ENCODE assay signal across 8 mouse cellular contexts in genomic region chr5:88722213-88722600, GRCm38 (mm10). TPM values are rescaled to one million over a fixed set of nuclear protein-coding genes. Genes with fewer than 3 reads are reported as not detected.
A peak's percentile ranks its signal among the peaks of the same experiment; 100 is the strongest.
DNase-seq lines count a peak whose midpoint lies in the region; ATAC-seq and TF ChIP-seq lines count a peak whose summit lies in the region.

No protein-coding gene starts in this region.

- DNase-seq in lung, adult 2 months: no peak
- no peak for DNase-seq in lung, postnatal 4 days
- DNase-seq in lung, postnatal 0 days (ENCODE audit: low spot score): peak; percentile 16
- DNase-seq in testis, postnatal 10 days (ENCODE audit: low spot score): peak; percentile 61
- DNase-seq in layer of hippocampus, postnatal 36 days: no peak

- no peaks in the 10 kb centered on the region for H3K9me3 ChIP-seq in forebrain, embryonic 15.5 days
- no peaks in the 10 kb centered on the region for H3K9me3 ChIP-seq in kidney, embryonic 15.5 days (replicated peaks)
- H3K9me3 ChIP-seq in lung, postnatal 0 days (ENCODE audit: low read length): no peaks in the 10 kb centered on the region

- peak overlapping the region; percentile 91 for H3K9ac ChIP-seq in forebrain, embryonic 15.5 days (replicated peaks)
- peak overlapping the region; percentile 99 for H3K9ac ChIP-seq in kidney, embryonic 15.5 days
- no peak overlapping the region; the same call in 1 of the 2 replicates for H3K9ac ChIP-seq in lung, postnatal 0 days (replicated peaks; ENCODE audit: low read depth)

- ATAC-seq in forebrain, embryonic 15.5 days (replicated peaks): peak; percentile 0; the same call in 1 of the 2 replicates
- no peak for ATAC-seq in kidney, embryonic 15.5 days (replicated peaks; ENCODE audit: low FRiP score)
- no peak for ATAC-seq in lung, postnatal 0 days

- H3K4me1 ChIP-seq in lung, adult 2 months (ENCODE audit: control insufficient read depth, insufficient read depth, low read length): peaks cover 15% of the 10 kb centered on the region
- H3K4me1 ChIP-seq in bone marrow macrophage, adult 2 months (ENCODE audit: control insufficient read depth, insufficient read depth, low read length): peaks cover 24% of the 10 kb centered on the region
- H3K4me1 ChIP-seq in forebrain, embryonic 15.5 days: peaks cover 26% of the 10 kb centered on the region
- H3K4me1 ChIP-seq in kidney, embryonic 15.5 days: peaks cover 25% of the 10 kb centered on the region
- peaks cover 14% of the 10 kb centered on the region; the same call in 1 of the 2 replicates for H3K4me1 ChIP-seq in lung, postnatal 0 days (ENCODE audit: insufficient read depth, low read depth, low read length)

- 20% methylated on average over 4 of the region's 4 CpGs for WGBS in lung, adult 2 months
- 17% methylated on average over 4 of the region's 4 CpGs for WGBS in forebrain, embryonic 15.5 days
- 13% methylated on average over 4 of the region's 4 CpGs for WGBS in kidney, embryonic 15.5 days
- 12% methylated on average over 4 of the region's 4 CpGs for WGBS in lung, postnatal 0 days

- peak overlapping the region; percentile 98 for H3K4me3 ChIP-seq in lung, adult 2 months (replicated peaks; ENCODE audit: extremely low read depth, low read depth, low read length)
- peak overlapping the region; percentile 71 for H3K4me3 ChIP-seq in bone marrow macrophage, adult 2 months (ENCODE audit: insufficient read depth, low read length)
- H3K4me3 ChIP-seq in forebrain, embryonic 15.5 days: peak overlapping the region; percentile 83
- H3K4me3 ChIP-seq in kidney, embryonic 15.5 days (replicated peaks): peak overlapping the region; percentile 99
- peak overlapping the region; percentile 98 for H3K4me3 ChIP-seq in lung, postnatal 0 days (ENCODE audit: low read depth, low read length)

- TF ChIP-seq EP300 in lung, postnatal 0 days (IDR thresholded peaks at IDR 0.05): no peak

- H3K27ac ChIP-seq in bone marrow macrophage, adult 2 months (ENCODE audit: insufficient read depth, low read depth, low read length): no peak overlapping the region
- peak overlapping the region; percentile 95; the same call in 1 of the 2 replicates for H3K27ac ChIP-seq in forebrain, embryonic 15.5 days (replicated peaks)
- no peak overlapping the region for H3K27ac ChIP-seq in kidney, embryonic 15.5 days
- 0 out of 2 replicates have a peak overlapping the region, but pooled peaks have one; percentile 14 for H3K27ac ChIP-seq in lung, postnatal 0 days (ENCODE audit: low read length)

- TF ChIP-seq POLR2A in lung, adult 2 months (IDR thresholded peaks at IDR 0.05; ENCODE audit: borderline replicate concordance, extremely low read depth, low read depth, low read length): no peak
- no peak for TF ChIP-seq POLR2A in bone marrow macrophage, adult 2 months (IDR thresholded peaks at IDR 0.05; ENCODE audit: borderline replicate concordance, low read depth, low read length)

- TF ChIP-seq CTCF in lung, adult 2 months (IDR thresholded peaks at IDR 0.05; ENCODE audit: insufficient read depth, low read length): no peak
- no peak for TF ChIP-seq CTCF in bone marrow macrophage, adult 2 months (IDR thresholded peaks at IDR 0.05; ENCODE audit: low read depth, low read length)
- TF ChIP-seq CTCF in lung, postnatal 0 days (IDR thresholded peaks at IDR 0.05): no peak

- H3K36me3 ChIP-seq in forebrain, embryonic 15.5 days: no peaks in the 10 kb centered on the region
- 0 out of 2 replicates have a peak, but pooled peaks cover 3% of the 10 kb centered on the region for H3K36me3 ChIP-seq in kidney, embryonic 15.5 days
- no peaks in the 10 kb centered on the region for H3K36me3 ChIP-seq in lung, postnatal 0 days (ENCODE audit: insufficient read depth, low read length)

- H3K4me2 ChIP-seq in forebrain, embryonic 15.5 days (replicated peaks): peak overlapping the region; percentile 89
- H3K4me2 ChIP-seq in kidney, embryonic 15.5 days: peak overlapping the region; percentile 88
- H3K4me2 ChIP-seq in lung, postnatal 0 days (replicated peaks; ENCODE audit: low read depth, low read length): peak overlapping the region; percentile 75

- no peaks in the 10 kb centered on the region for H3K27me3 ChIP-seq in forebrain, embryonic 15.5 days
- H3K27me3 ChIP-seq in kidney, embryonic 15.5 days: no peaks in the 10 kb centered on the region
- no peaks in the 10 kb centered on the region for H3K27me3 ChIP-seq in lung, postnatal 0 days (replicated peaks; ENCODE audit: insufficient read depth, low read length)

RNA-seq across cellular contexts. Expression of gene Mob1b, which starts 1.6 kb away (rescaled TPM):
- 3.2 and 7.1 TPM in 2 replicates for polyA plus RNA-seq in lung, adult 2 months (2012; rRNA removed)
- polyA plus RNA-seq in bone marrow macrophage, adult 2 months (2012; ENCODE audit: insufficient read depth, insufficient read length, missing spikeins): 24.1 and 24.8 TPM in 2 replicates
- 10.5 and 13.4 TPM in 2 replicates for polyA plus RNA-seq in forebrain, embryonic 15.5 days (2015; fragmentation: Nextera tagmentation; extraction: Ambion mirVana)
- polyA plus RNA-seq in kidney, embryonic 15.5 days (2015; fragmentation: Nextera tagmentation; extraction: Ambion mirVana): 10.1 and 12.1 TPM in 2 replicates
- polyA plus RNA-seq in lung, postnatal 0 days (2015; fragmentation: Nextera tagmentation; extraction: Ambion mirVana): 9.7 and 10.8 TPM in 2 replicates
- 10 to 100 TPM; 31.6 to 32.9 TPM for total RNA-seq in layer of hippocampus, postnatal 36 days (2021)

RNA-seq across cellular contexts. Expression of gene Dck, which starts 42.6 kb away (rescaled TPM):
- 2.1 and 3.3 TPM in 2 replicates for polyA plus RNA-seq in lung, adult 2 months (2012; rRNA removed)
- polyA plus RNA-seq in bone marrow macrophage, adult 2 months (2012; ENCODE audit: insufficient read depth, insufficient read length, missing spikeins): 100 and 105 TPM in 2 replicates
- 88.4 and 89.8 TPM in 2 replicates for polyA plus RNA-seq in forebrain, embryonic 15.5 days (2015; fragmentation: Nextera tagmentation; extraction: Ambion mirVana)
- polyA plus RNA-seq in kidney, embryonic 15.5 days (2015; fragmentation: Nextera tagmentation; extraction: Ambion mirVana): 47.1 and 48.3 TPM in 2 replicates
- 7.2 and 7.8 TPM in 2 replicates for polyA plus RNA-seq in lung, postnatal 0 days (2015; fragmentation: Nextera tagmentation; extraction: Ambion mirVana)
- 10 to 100 TPM; 14.6 to 14.8 TPM for total RNA-seq in layer of hippocampus, postnatal 36 days (2021)

RNA-seq across cellular contexts. Expression of gene Grsf1, which starts 46.2 kb away (rescaled TPM):
- 20.1 and 23.5 TPM in 2 replicates for polyA plus RNA-seq in lung, adult 2 months (2012; rRNA removed)
- 61.4 and 64.5 TPM in 2 replicates for polyA plus RNA-seq in bone marrow macrophage, adult 2 months (2012; ENCODE audit: insufficient read depth, insufficient read length, missing spikeins)
- 67.9 and 72.3 TPM in 2 replicates for polyA plus RNA-seq in forebrain, embryonic 15.5 days (2015; fragmentation: Nextera tagmentation; extraction: Ambion mirVana)
- polyA plus RNA-seq in kidney, embryonic 15.5 days (2015; fragmentation: Nextera tagmentation; extraction: Ambion mirVana): 57.8 and 61.0 TPM in 2 replicates
- polyA plus RNA-seq in lung, postnatal 0 days (2015; fragmentation: Nextera tagmentation; extraction: Ambion mirVana): 45.4 and 46.0 TPM in 2 replicates
- 10 to 100 TPM; 85.3 to 97.2 TPM for total RNA-seq in layer of hippocampus, postnatal 36 days (2021)

Comparison
In these comparisons a context has a peak if more than half of its experiments do, and no peak if none do; other contexts are left out.
1. DNase-seq: peak in lung, postnatal 0 days (single experiment) and testis, postnatal 10 days (single experiment); none in lung, adult 2 months (single experiment), lung, postnatal 4 days (0 of 2) and layer of hippocampus, postnatal 36 days (0 of 2).
2. H3K27ac ChIP-seq: peak in forebrain, embryonic 15.5 days (single experiment) and lung, postnatal 0 days (single experiment); none in bone marrow macrophage, adult 2 months (single experiment) and kidney, embryonic 15.5 days (single experiment).
3. Peak in every context shown above with its lines, with median percentiles within 50 percentile points of each other: H3K4me3 ChIP-seq and H3K4me2 ChIP-seq.